Mouse (Mus musculus): Measurements from ENCODE around the gene P2rx4. TPM values are rescaled to one million over a fixed set of nuclear protein-coding genes. Genes with fewer than 3 reads are reported as not detected.

P2rx4 gene
- total RNA-seq, 2 experiments from 2014 or later = 36.2 to 41.3 TPM

Small RNA genes lying within 50 kb of the gene (microRNA-seq; reads per million reads assigned to microRNA genes)
- 0 to 0.47 reads per million in 2 experiments for gene Mir8115 (ENCODE audit: borderline number of aligned reads in 2 of 2)

Other genes with a start within 250 kb of the P2rx4 start
- 100 to 1,000 TPM; 198 to 199 TPM for gene Atp2a2, start 205.3 kb upstream of the P2rx4 start, total RNA-seq (2021)
- gene Ift81, start 93.0 kb upstream of the P2rx4 start, total RNA-seq (2021) = 10 to 100 TPM; 10.9 to 18.3 TPM
- gene P2rx7, start 63.6 kb upstream of the P2rx4 start, total RNA-seq (2021) = 1 to 10 TPM; 1.6 to 4.0 TPM
- 10 to 100 TPM; 26.7 to 36.4 TPM for gene Camkk2, start 71.9 kb downstream of the P2rx4 start, total RNA-seq (2021)
- 100 to 1,000 TPM; 148 to 156 TPM for gene Anapc5, start 113.8 kb downstream of the P2rx4 start, total RNA-seq (2021)
- 10 to 100 TPM; 15.9 to 26.0 TPM for gene Rnf34, start 142.5 kb downstream of the P2rx4 start, total RNA-seq (2021)